Mouse (Mus musculus) liver, embryonic 14.5 days (tissue): Measurements from ENCODE around the gene Ptpn14.

Experiments used
- CTCF ChIP-seq: IDR thresholded peaks from 2 replicates; pipeline ENCODE4 v1.5.1; 2016; ENCODE audit warnings: antibody characterized with exemption, low read depth, control low read depth
- EP300 ChIP-seq: IDR thresholded peaks from 2 replicates; pipeline ENCODE4 v1.6.1; 2016; ENCODE audit warnings: antibody characterized with exemption, low read depth

- TF ChIP-seq CTCF (no peak), EP300 (no peak)
Observed at GRCm38 (mm10) chr1:189764258-189764657, 36.2 kb downstream of the Ptpn14 start.
